Mouse (Mus musculus) monocyte, adult 5-6 weeks (primary cell): Measurements from ENCODE around the gene Slc25a39. TPM values are rescaled to one million over a fixed set of nuclear protein-coding genes. Genes with fewer than 3 reads are reported as not detected.

ENCODE experiments used
- ATAC-seq: fragments of 153-309, 156-312 bp; replicated peaks from 2 replicates; pipeline ENCODE4 v1.8.0; 2017; ENCODE audit warnings: mild to moderate bottlenecking; ENCODE audit not compliant: low TSS enrichment, insufficient number of reproducible peaks, severe bottlenecking, poor library complexity, low FRiP score
- total RNA-seq: library from RNA; stranded (forward); fragments of 200-1000, 200-491, 200-594 nt; gene quantifications from 3 replicates; pipeline ENCODE4 v1.2.3, GENCODE M21; 2017

The Slc25a39 gene
- total RNA-seq, 1 experiment from 2014 or later = 30.1 TPM

GRCm38 (mm10) chr11:102438212-102439092 is 30.7 kb upstream of the Slc25a39 start:
- no peak for ATAC-seq

- no peak for ATAC-seq
These were observed 29.6 kb upstream of the Slc25a39 start for GRCm38 (mm10) chr11:102437120-102438061.

DNA sequence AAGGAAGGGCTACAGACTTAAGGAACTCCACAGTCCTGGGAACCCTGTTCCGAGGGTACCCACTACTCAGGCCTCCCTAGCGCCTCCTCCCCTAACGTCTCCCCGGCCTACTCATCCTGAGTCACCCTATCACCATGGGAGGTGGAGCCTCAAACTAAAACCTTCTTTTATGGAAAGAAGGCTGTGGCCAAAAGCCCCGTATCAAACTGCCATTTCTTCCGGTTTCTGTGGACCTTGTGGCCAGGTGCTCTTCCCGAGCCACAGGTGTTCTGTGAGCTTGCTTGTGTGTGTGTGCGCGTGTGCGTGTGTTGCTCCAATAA is 28.7 kb upstream of the Slc25a39 start:
- ATAC-seq = no peak

DNA sequence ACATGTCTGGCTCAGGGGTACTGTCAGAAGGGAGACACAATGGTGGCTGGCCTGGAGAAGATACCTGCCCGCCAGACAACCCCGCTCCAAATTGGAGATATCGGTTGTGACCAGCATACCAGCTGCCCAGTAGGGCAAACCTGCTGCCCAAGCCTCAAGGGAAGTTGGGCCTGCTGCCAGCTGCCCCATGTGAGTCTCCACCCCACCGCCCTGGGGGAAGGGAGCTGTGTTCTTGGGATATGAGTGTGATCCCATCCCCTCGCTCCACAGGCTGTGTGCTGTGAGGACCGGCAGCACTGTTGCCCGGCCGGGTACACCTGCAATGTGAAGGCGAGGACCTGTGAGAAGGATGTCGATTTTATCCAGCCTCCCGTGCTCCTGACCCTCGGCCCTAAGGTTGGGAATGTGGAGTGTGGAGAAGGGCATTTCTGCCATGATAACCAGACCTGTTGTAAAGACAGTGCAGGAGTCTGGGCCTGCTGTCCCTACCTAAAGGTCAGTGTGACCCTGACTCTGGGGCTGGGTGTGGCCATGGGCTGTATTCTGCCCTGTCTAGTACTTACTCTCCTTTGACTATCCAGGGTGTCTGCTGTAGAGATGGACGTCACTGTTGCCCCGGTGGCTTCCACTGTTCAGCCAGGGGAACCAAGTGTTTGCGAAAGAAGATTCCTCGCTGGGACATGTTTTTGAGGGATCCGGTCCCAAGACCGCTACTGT is 28.2 kb upstream of the Slc25a39 start:
- no peak for ATAC-seq

DNA sequence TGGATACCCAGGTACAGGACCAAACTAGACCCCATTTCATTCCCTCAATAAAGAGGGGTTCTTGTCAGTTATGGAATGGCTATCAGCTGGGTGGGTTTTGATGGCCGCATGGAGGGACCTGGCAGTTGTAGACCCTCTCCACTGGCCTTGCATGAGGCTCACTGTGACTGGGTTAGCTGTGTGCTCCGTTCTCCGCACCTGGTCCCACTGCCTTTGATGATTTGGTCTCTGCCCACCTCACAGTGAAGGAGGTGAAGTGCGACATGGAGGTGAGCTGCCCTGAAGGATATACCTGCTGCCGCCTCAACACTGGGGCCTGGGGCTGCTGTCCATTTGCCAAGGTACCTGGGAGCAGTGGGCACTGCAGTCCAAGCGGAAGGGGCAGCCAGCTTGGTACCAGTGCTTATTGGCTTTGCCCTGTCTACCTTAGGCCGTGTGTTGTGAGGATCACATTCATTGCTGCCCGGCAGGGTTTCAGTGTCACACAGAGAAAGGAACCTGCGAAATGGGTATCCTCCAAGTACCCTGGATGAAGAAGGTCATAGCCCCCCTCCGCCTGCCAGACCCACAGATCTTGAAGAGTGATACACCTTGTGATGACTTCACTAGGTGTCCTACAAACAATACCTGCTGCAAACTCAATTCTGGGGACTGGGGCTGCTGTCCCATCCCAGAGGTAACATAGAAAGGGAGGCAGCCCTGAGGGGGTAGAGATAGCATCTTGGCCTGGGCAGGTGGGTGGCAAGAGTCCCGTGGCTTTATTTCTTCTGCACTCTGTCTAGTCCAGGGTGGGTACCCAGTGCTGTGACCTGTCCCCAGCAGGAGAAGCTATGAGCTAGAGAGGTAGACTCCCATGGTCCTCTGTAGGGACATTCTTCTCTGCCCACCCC is 27.3 kb upstream of the Slc25a39 start:
- no peak for ATAC-seq

GRCm38 (mm10) chr11:102434406-102434805 is 26.7 kb upstream of the Slc25a39 start:
- peak; percentile 40 for ATAC-seq

GRCm38 (mm10) chr11:102433866-102434265 is 26.1 kb upstream of the Slc25a39 start:
- no peak for ATAC-seq

DNA sequence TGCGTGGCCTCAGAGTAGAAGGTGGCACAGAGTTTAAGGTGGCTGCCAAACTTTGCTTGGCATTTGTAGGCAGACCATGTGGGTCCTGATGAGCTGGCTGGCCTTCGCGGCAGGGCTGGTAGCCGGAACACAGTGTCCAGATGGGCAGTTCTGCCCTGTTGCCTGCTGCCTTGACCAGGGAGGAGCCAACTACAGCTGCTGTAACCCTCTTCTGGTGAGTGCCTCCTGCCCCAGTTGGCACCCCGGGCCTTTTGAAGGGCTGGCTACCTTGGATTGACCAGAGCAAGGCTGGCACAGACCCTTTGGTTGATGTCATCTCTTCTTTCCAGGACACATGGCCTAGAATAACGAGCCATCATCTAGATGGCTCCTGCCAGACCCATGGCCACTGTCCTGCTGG is 25.1 kb upstream of the Slc25a39 start:
- no peak for ATAC-seq

- peak; percentile 62 for ATAC-seq
These were observed 24.5 kb upstream of the Slc25a39 start for GRCm38 (mm10) chr11:102432115-102432843.

- no peak for ATAC-seq
These were observed 24.0 kb upstream of the Slc25a39 start for GRCm38 (mm10) chr11:102431728-102432114.

DNA sequence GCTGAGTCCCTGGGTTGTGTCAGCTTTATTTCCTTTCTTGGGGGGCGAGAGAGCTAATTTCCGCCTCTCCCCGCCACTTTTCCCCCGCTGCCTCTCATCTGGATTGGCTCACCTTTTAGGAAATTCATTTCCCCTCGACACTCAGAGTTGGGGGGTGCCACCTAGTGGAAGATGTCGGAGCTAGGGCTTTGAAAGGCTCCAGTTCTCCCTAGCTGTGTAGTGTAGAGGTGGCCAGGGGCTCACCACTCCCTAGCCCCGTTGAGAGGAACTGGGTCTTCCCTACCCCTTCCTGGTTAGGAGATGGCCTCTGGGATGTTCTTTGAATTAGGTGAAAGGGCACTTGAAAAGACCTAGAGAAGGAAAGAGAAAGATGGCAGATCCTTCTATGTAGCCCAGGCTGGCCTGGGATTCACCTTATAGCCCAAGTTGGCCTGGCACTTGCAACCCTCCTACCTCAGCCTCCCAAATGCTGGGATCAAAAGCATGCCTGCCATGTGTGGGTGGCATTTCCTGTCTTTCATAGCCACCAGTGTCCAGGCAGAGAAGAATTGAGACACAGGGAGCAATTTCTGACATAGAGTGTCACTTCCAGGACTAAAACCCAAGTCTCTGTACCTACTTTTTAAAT is 23.4 kb upstream of the Slc25a39 start:
- no peak for ATAC-seq

DNA sequence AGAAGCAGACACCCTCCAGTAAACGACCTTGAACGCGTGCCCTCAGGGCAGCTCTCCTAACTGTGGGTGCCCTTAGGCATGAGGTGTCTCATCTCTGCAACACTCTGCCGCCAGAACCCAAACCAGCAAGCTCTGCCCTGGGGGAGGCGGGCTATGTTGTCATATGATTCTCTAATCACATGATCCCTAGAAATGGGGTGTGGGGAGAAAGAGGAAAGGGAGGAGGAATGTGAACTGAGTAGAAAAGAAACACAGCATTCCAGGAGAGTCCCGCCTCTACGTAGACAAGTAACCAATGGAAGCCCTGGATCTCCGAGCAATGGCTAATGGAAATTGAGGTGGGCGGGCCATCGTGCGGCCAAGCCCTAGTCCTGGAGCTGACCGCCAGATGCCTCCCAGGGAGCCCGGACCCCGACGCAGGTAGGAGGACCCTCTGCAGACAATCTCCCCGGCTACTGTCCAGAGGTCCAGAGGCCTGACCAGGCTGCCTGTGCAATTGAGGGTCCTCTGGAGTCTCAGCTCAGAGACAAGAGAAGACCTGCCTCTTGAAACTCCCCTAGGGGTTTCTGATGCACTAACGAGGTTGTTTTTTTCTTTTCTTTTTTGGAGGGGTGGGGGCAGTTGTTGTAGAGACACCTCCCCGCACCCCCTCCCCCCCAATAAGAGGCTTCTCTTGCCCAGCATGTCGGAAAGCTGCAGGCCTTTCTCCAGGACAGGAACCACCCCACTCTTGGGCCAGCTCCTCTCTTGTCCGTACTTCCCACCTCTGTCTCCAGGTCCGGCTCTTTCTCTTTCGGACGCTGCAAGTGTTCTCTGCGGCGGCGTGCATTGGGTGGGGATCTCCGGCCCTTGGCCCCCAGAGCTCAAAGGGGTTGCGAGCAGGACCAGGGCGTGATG is 22.6 kb upstream of the Slc25a39 start, which contains the start of gene Grn:
Gene Grn (plus strand): TSS at position 195 of the 897 bp plus-strand sequence.
- peak; percentile 73 for ATAC-seq

DNA sequence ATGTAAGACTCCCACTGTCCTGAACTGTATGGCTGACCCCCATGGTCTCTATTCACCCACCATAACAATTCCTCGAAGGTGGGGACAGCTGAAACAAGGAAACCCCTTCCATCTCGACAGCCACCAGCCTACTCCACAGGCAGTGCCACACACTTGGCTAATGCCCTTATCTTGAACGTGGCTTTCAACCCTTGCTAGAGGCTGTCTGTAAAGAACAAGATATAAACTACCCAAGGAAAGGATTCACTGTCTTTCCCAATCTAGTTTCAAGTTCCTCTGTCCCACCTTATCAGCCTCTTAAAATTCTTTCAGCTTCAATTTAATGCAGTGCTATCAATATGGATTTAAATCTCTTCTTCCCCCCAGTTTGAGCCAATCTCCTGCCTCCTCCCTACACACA is 21.8 kb upstream of the Slc25a39 start:
- no peak for ATAC-seq

DNA sequence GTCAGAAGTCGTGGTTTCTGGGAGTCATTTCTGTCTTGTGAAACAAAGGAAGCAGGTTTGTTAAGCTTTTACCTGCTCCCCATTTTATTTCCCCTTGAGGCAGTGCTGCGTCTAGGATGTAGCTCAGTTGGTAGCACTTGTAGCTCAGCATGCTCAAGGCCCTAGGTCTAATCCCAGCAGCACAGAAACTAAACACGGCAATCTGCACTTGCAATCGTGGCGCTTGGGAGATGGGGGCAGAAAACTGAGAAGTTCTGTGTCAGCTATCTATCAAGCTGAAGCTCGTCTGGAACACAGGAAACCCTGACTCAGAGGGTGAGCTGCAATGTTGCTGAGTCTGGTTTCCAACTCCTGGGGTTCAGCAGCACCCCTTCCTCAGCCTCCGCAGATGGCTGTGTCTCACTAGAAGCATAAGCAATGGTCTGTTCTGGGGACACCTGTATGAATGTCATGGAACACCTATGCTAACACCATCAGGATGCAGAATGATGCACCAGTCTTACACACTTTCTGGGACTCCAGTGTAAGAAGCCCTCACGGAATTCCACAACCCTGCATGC is 21.3 kb upstream of the Slc25a39 start:
- ATAC-seq = no peak

GRCm38 (mm10) chr11:102425555-102426316 is 18.0 kb upstream of the Slc25a39 start:
- peak; percentile 30 for ATAC-seq
